Mouse (Mus musculus) hindbrain, postnatal 0 days (tissue): ENCODE results near the gene Prl2a1. TPM values are rescaled to one million over a fixed set of nuclear protein-coding genes. Genes with fewer than 3 reads are reported as not detected.
"Not testable (repeated sequence)": the region's sequence is repeated elsewhere in the genome, so short reads cannot be mapped to it uniquely, and the experiment has no call there.

Source experiments
- ATAC-seq: fragments of 200-750 bp; cut with Nextera tagmentation; 2 replicates; pipeline ENCODE4 v1.8.0; 2017; ENCODE audit warnings: mild to moderate bottlenecking, moderate TSS enrichment, moderate library complexity
- DNase-seq: peaks from one replicate; pipeline ENCODE4 v3.0.0-alpha.2; 2015; ENCODE audit warnings: low spot score
- H3K27ac ChIP-seq: fragments of 300-500 bp; sonication (generic); 2 replicates; pipeline ENCODE4 v1.5.1; 2014; ENCODE audit warnings: mild to moderate bottlenecking
- H3K27me3 ChIP-seq: fragments of 300-500 bp; sonication (generic); 2 replicates; pipeline ENCODE4 v1.6.1; 2014; ENCODE audit warnings: low read length, mixed read lengths; ENCODE audit not compliant: insufficient read depth
- H3K36me3 ChIP-seq: fragments of 300-500 bp; sonication (generic); 2 replicates; pipeline ENCODE4 v1.6.1; 2014; ENCODE audit warnings: low read length, mixed read lengths; ENCODE audit not compliant: insufficient read depth
- H3K4me1 ChIP-seq: fragments of 300-500 bp; sonication (generic); 2 replicates; pipeline ENCODE4 v1.6.1; 2014; ENCODE audit warnings: antibody characterized with exemption, low read length, mixed read lengths; ENCODE audit not compliant: insufficient read depth
- H3K4me2 ChIP-seq: fragments of 300-500 bp; sonication (generic); 2 replicates; pipeline ENCODE4 v1.6.1; 2014; ENCODE audit warnings: low read depth, mild to moderate bottlenecking, low read length, moderate library complexity, mixed read lengths
- H3K4me3 ChIP-seq: fragments of 300-500 bp; sonication (generic); 2 replicates; pipeline ENCODE4 v1.5.1; 2014; ENCODE audit warnings: low read length
- H3K9ac ChIP-seq: fragments of 300-500 bp; sonication (generic); replicated peaks from 2 replicates; pipeline ENCODE4 v1.6.1; 2014; ENCODE audit warnings: mild to moderate bottlenecking, low read length, moderate library complexity, mixed read lengths
- H3K9me3 ChIP-seq: fragments of 300-500 bp; sonication (generic); 2 replicates; pipeline ENCODE4 v1.6.1; 2016; ENCODE audit warnings: low read length, mixed read lengths
- CTCF ChIP-seq: IDR thresholded peaks from 2 replicates; pipeline ENCODE4 v1.5.1; 2016; ENCODE audit warnings: antibody characterized with exemption, control low read depth, low read depth
- WGBS: fragments of 180-500 bp; shearing (Covaris S2); extraction: QIAGEN DNeasy Blood & Tissue Kit; methylation state at CpG from one replicate; pipeline ENCODE4 v1.1.7; 2014; 5-methylcytosine and 5-hydroxymethylcytosine counted together
- polyA plus RNA-seq: library from polyadenylated mRNA; unstranded; fragments of >200 nt; fragmentation: Nextera tagmentation; extraction: Ambion mirVana; gene quantifications from 2 replicates; pipeline ENCODE4 v1.2.1, GENCODE M21; 2015
- total RNA-seq: library from RNA; depleted of rRNA; stranded (reverse); fragments of >200 nt; gene quantifications from 2 replicates; pipeline ENCODE4 v1.2.3, GENCODE M21; 2014; rRNA removed

The Prl2a1 gene
- total RNA-seq (not detected in 2 replicates), polyA plus RNA-seq (not detected in 2 replicates)

GRCm38 (mm10) chr13:27801354-27801753 lies at the start of gene Prl2a1:
Gene Prl2a1, plus strand, starts transcription at chr13:27801654.
- ATAC-seq (no peak), DNase-seq (no peak)
- no peak within 1 kb of the TSS for H3K27ac ChIP-seq
- no peak within 1 kb of the TSS for H3K4me3 ChIP-seq
- WGBS = 64% methylated on average over 1 of the region's 1 CpGs
- TF ChIP-seq CTCF = no peak
- H3K4me1 ChIP-seq = no peaks in the 10 kb centered on the region
- H3K27me3 ChIP-seq = no peaks in the 10 kb centered on the region
- no peaks in the 10 kb centered on the region for H3K36me3 ChIP-seq
- H3K9ac ChIP-seq = no peak within 1 kb of the TSS
- no peaks in the 10 kb centered on the region for H3K9me3 ChIP-seq
- no peak within 1 kb of the TSS for H3K4me2 ChIP-seq

GRCm38 (mm10) chr13:27780704-27781103 lies 20.8 kb upstream of the Prl2a1 start, which contains the start of gene Prl7c1:
Gene Prl7c1, minus strand, starts transcription at chr13:27780804.
- H3K9me3 ChIP-seq, H3K4me1 ChIP-seq, H3K4me2 ChIP-seq, H3K27me3 ChIP-seq, H3K9ac ChIP-seq, ATAC-seq, H3K4me3 ChIP-seq, H3K36me3 ChIP-seq, DNase-seq, H3K27ac ChIP-seq: not testable (repeated sequence)
- 98% methylated on average over 2 of the region's 3 CpGs for WGBS

- no peak for ATAC-seq
- H3K27me3 ChIP-seq = no peaks in the 10 kb centered on the region
- no peak overlapping the region for H3K9ac ChIP-seq
- H3K4me1 ChIP-seq = no peaks in the 10 kb centered on the region
- 87% methylated on average over 4 of the region's 4 CpGs for WGBS
- H3K9me3 ChIP-seq = no peaks in the 10 kb centered on the region
- H3K4me2 ChIP-seq = no peak overlapping the region
- H3K4me3 ChIP-seq = no peak overlapping the region
- no peaks in the 10 kb centered on the region for H3K36me3 ChIP-seq
- no peak for TF ChIP-seq CTCF
- no peak overlapping the region for H3K27ac ChIP-seq
- no peak for DNase-seq
Observed at GRCm38 (mm10) chr13:27799303-27799702, 2.2 kb upstream of the Prl2a1 start.

GRCm38 (mm10) chr13:27802765-27803164 lies 1.3 kb downstream of the Prl2a1 start:
- Histone ChIP-seq H3K27ac (no peak overlapping the region), H3K27me3 (no peaks in the 10 kb centered on the region), H3K36me3 (no peaks in the 10 kb centered on the region), H3K9ac (no peak overlapping the region), H3K4me3 (no peak overlapping the region), H3K4me2 (no peak overlapping the region), H3K9me3 (no peaks in the 10 kb centered on the region), H3K4me1 (no peaks in the 10 kb centered on the region)
- no peak for ATAC-seq
- WGBS = 90% methylated on average over 1 of the region's 1 CpGs
- no peak for DNase-seq
- TF ChIP-seq CTCF = no peak

- no peak within 1 kb of the TSS for H3K4me2 ChIP-seq
- no peaks in the 10 kb centered on the region for H3K36me3 ChIP-seq
- 96% methylated on average over 3 of the region's 3 CpGs for WGBS
- ATAC-seq (no peak), DNase-seq (no peak)
- H3K27ac ChIP-seq = no peak within 1 kb of the TSS
- TF ChIP-seq CTCF = no peak
- no peak within 1 kb of the TSS for H3K9ac ChIP-seq
- H3K9me3 ChIP-seq = no peaks in the 10 kb centered on the region
- H3K4me1 ChIP-seq = no peaks in the 10 kb centered on the region
- no peak within 1 kb of the TSS for H3K4me3 ChIP-seq
- no peaks in the 10 kb centered on the region for H3K27me3 ChIP-seq
Observed at GRCm38 (mm10) chr13:27849042-27849441, 47.6 kb downstream of the Prl2a1 start, which contains the start of gene Prl2c1. Gene Prl2c1, plus strand, starts transcription at chr13:27849342.

Other genes starting within 250 kb of the Prl2a1 start
- not detected in 2 replicates for gene Prl8a9, start 237.0 kb upstream of the Prl2a1 start, total RNA-seq
- gene Prl8a9, start 237.0 kb upstream of the Prl2a1 start, polyA plus RNA-seq = not detected in 2 replicates
- not detected in 2 replicates for gene Prl8a1, start 219.5 kb upstream of the Prl2a1 start, total RNA-seq
- not detected in 2 replicates for gene Prl8a1, start 219.5 kb upstream of the Prl2a1 start, polyA plus RNA-seq
- not detected in 2 replicates for gene Prl7b1, start 191.1 kb upstream of the Prl2a1 start, total RNA-seq
- gene Prl7b1, start 191.1 kb upstream of the Prl2a1 start, polyA plus RNA-seq = not detected in 2 replicates
- not detected in 2 replicates for gene Prl7a1, start 159.2 kb upstream of the Prl2a1 start, total RNA-seq
- not detected in 2 replicates for gene Prl7a1, start 159.2 kb upstream of the Prl2a1 start, polyA plus RNA-seq
- gene Prl7a2, start 133.6 kb upstream of the Prl2a1 start, total RNA-seq = not detected in 2 replicates
- gene Prl7a2, start 133.6 kb upstream of the Prl2a1 start, polyA plus RNA-seq = not detected in 2 replicates
- not detected in 2 replicates for gene Prl7d1, start 84.9 kb upstream of the Prl2a1 start, total RNA-seq
- not detected in 2 replicates for gene Prl7d1, start 84.9 kb upstream of the Prl2a1 start, polyA plus RNA-seq
- not detected in 2 replicates for gene Prl7c1, start 20.9 kb upstream of the Prl2a1 start, total RNA-seq
- not detected in 2 replicates for gene Prl7c1, start 20.9 kb upstream of the Prl2a1 start, polyA plus RNA-seq
- gene Prl2c1, start 47.7 kb downstream of the Prl2a1 start, total RNA-seq = not detected in 2 replicates
- not detected in 2 replicates for gene Prl2c1, start 47.7 kb downstream of the Prl2a1 start, polyA plus RNA-seq
- not detected in 2 replicates for gene Prl4a1, start 214.6 kb downstream of the Prl2a1 start, total RNA-seq
- gene Prl4a1, start 214.6 kb downstream of the Prl2a1 start, polyA plus RNA-seq = not detected in 2 replicates